Mouse (Mus musculus) spleen, adult 2 months (tissue): ENCODE measurements at regions not wholly inside any gene's neighbourhood (a gene's known extent, or its start where the extent isn't known, plus 50 kb on each side); places are given as distances from the start of the nearest gene placed in this dataset.

Experiments
- CTCF ChIP-seq: fragments of 200-500 bp; IDR thresholded peaks from 2 replicates; pipeline ENCODE4 v1.5.1; 2011; ENCODE audit warnings: mild to moderate bottlenecking, inconsistent platforms; ENCODE audit not compliant: insufficient read depth, insufficient read length, insufficient replicate concordance; ENCODE audit errors: extremely low read depth
- POLR2A ChIP-seq: fragments of 200-500 bp; IDR thresholded peaks from 2 replicates; pipeline ENCODE4 v1.6.1; 2011; ENCODE audit warnings: low read depth, low read length, inconsistent platforms

DNA sequence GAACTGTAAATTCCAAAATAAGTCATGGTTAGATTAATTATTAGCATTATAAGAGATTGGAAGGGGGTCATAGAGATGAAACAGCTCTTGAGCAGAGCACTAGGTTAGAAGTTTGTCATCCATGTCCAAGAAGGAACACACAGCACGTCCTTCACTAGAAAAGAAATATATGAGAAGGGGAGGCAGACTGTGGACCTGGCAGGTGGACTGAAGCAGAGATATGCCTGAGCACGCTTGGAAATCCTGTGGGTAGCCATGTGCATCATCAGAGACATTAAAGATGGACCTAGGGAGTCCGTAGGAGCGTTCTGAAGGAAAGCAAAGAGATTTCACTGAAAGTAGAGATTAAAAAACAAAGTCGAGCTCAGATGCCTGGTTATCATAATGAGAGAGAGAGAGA is 343.9 kb upstream of the Rgma start:
- TF ChIP-seq POLR2A = no peak
- no peak for TF ChIP-seq CTCF
